Mouse (Mus musculus) retina, postnatal 7 days (tissue): ENCODE measurements around the gene Pimreg.
A peak's percentile ranks its signal among the peaks of the same experiment; 100 is the strongest.

ENCODE experiments used
- DNase-seq: peaks from one replicate; pipeline ENCODE4 v3.0.0-alpha.2; 2012; ENCODE audit warnings: low read depth, low spot score

The Pimreg gene

GRCm38 (mm10) chr11:72041768-72042607 lies at the start of gene Pimreg:
Pimreg (plus strand) TSS chr11:72042032.
- peak; percentile 72 for DNase-seq

GRCm38 (mm10) chr11:71992438-71992837 lies 49.4 kb upstream of the Pimreg start:
- no peak for DNase-seq

GRCm38 (mm10) chr11:71995968-71996511 lies 45.8 kb upstream of the Pimreg start:
- no peak for DNase-seq

- peak; percentile 74 for DNase-seq
Observed at GRCm38 (mm10) chr11:71996805-71997204, 45.0 kb upstream of the Pimreg start.

GRCm38 (mm10) chr11:72000194-72000593 lies 41.6 kb upstream of the Pimreg start:
- no peak for DNase-seq

GRCm38 (mm10) chr11:72002138-72002853 lies 39.5 kb upstream of the Pimreg start:
- DNase-seq: no peak

GRCm38 (mm10) chr11:72003171-72003570 lies 38.7 kb upstream of the Pimreg start:
- no peak for DNase-seq

GRCm38 (mm10) chr11:72005547-72005946 lies 36.3 kb upstream of the Pimreg start:
- no peak for DNase-seq

- no peak for DNase-seq
Observed at GRCm38 (mm10) chr11:72010367-72010766, 31.5 kb upstream of the Pimreg start.

GRCm38 (mm10) chr11:72010940-72011722 lies 30.7 kb upstream of the Pimreg start:
- DNase-seq: no peak

GRCm38 (mm10) chr11:72011955-72012354 lies 29.9 kb upstream of the Pimreg start:
- DNase-seq: no peak

GRCm38 (mm10) chr11:72014674-72015073 lies 27.2 kb upstream of the Pimreg start:
- no peak for DNase-seq

GRCm38 (mm10) chr11:72016518-72017252 lies 25.1 kb upstream of the Pimreg start:
- DNase-seq: no peak

- no peak for DNase-seq
Observed at GRCm38 (mm10) chr11:72017253-72017601, 24.6 kb upstream of the Pimreg start.

GRCm38 (mm10) chr11:72021015-72021414 lies 20.8 kb upstream of the Pimreg start:
- DNase-seq: no peak

GRCm38 (mm10) chr11:72022827-72023226 lies 19.0 kb upstream of the Pimreg start:
- DNase-seq: no peak

GRCm38 (mm10) chr11:72023581-72023980 lies 18.3 kb upstream of the Pimreg start:
- no peak for DNase-seq

- DNase-seq: peak; percentile 70
Observed at GRCm38 (mm10) chr11:72024193-72024781, 17.5 kb upstream of the Pimreg start.

- DNase-seq: no peak
Observed at GRCm38 (mm10) chr11:72025843-72026242, 16.0 kb upstream of the Pimreg start.

- DNase-seq: no peak
Observed at GRCm38 (mm10) chr11:72026516-72026915, 15.3 kb upstream of the Pimreg start.

- no peak for DNase-seq
Observed at GRCm38 (mm10) chr11:72027836-72028235, 14.0 kb upstream of the Pimreg start.
